Mouse (Mus musculus): ENCODE data around the gene Rhbdf2.
"Not testable (repeated sequence)": the region's sequence is repeated elsewhere in the genome, so short reads cannot be mapped to it uniquely, and the experiment has no call there.

Rhbdf2 gene

DNA sequence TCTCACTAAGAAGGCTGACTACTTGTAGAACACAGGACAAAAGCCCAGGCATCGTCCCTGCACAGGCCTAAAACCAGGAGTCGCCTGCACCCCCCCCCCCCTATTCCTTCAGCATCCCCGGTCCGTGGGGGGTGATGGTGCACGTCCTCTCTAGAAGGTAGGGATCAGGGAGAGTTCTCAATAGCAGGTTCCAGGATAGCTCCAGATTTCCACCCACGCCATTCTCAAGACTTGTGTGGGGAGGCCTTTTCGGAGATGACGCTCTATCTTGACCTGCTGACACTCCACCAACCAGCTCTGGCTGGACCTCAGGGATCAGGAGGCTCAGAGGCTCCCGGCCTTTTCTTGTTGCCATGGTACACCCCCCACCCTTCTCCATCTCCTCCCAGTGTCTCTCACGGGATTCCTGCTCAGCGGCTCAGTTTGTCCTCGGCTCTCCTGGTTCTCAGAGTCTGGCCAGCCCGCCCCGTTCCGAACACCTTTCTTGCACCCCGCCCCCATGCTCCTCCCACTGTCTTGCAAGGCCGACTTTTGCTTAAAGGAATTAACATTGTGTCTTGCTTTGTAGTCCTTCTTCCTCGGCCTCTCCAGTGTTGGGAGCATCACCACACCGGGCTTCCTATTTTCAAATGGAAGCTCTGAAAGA lies 16.9 kb upstream of the Rhbdf2 start:
- peak; percentile 56 for DNase-seq (ENCODE audit: low spot score)

DNA sequence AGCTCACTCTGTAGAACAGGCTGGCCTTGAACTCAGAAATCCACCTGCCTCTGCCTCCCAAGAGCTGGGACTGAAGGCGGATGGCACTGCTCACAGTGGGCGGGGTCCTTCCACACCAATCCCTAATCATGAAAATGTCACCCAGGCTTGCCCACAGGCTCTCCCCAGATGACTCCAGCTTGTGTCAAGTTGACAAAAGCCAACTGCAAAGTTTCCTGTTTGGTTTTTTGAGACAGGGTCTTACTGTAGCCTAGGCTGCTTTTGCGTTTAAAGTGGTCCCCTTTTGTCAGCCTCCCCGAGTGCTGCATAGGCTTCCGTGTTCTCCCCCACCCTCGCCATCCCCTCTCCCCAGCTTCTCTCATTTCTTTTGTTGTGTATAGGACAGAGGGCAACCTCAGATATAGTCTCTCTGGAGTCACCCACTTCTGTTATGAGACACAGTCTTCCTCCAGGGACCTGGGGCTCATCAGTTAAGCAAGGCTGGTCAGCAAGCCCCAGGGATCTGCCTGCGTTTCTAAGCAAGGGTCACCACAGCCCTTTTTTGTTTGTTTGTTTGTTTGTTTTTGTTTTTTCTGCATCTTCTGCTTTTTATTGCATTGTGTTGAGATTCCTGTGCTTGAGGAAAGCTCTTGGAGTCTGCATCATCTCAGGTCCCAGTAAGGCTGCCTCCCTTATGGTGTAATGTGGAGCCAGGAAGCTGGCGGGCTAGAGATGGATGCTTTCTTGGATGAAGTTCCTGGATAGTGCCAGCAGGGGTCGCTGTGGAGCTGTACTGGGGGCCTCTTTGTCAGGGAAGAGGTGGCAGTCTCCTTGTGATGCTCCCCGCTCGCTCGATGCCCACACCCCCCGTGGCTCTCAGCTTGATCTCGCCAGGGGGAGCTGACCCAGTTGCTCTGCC lies 16.1 kb upstream of the Rhbdf2 start:
- DNase-seq (ENCODE audit: low spot score) = peak; percentile 95

- no peak for DNase-seq (ENCODE audit: low spot score)
Measured at GRCm38 (mm10) chr11:116641731-116642130, 14.9 kb upstream of the Rhbdf2 start.

- peak; percentile 56 for DNase-seq (ENCODE audit: low spot score)
Measured at GRCm38 (mm10) chr11:116641168-116641567, 14.3 kb upstream of the Rhbdf2 start.

DNA sequence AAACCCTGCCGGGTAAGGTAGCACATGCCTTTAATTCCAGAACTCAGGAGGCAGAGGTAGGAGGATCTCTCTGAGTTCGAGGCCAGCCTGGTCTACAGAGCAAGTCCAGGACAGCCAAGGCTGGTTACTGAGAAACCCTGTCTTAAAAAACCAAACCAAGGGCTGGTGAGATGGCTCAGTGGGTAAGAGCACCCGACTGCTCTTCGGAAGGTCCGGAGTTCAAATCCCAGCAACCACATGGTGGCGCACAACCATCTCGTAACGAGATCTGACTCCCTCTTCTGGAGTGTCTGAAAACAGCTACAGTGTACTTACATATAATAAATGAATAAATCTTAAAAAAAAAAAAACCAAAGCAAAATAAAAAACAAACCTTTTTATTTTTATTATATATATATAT lies 9.8 kb upstream of the Rhbdf2 start:
- DNase-seq (ENCODE audit: low spot score) = not testable (repeated sequence)

DNA sequence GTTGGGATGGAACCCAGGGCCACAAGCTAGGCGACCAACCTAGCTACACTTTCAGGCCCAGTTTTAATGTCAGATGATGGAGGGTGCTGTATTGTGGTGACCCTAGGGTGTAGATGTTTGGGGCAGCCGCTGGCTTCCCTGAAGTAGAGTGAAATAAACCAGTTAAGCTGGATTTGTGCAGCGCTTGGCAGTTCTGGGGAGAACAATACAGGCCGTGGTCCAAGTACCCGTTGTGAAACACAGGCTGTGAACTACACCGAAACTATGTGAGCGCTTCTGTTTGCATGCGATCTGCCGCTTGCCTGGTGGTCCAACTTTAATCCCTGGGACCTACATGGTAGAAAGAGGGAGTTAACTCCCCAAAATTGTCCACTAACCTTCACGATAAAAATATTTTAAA lies 6.1 kb upstream of the Rhbdf2 start:
- DNase-seq (ENCODE audit: low spot score) = no peak

GRCm38 (mm10) chr11:116630171-116630965 lies 3.5 kb upstream of the Rhbdf2 start:
- DNase-seq (ENCODE audit: low spot score) = no peak

- DNase-seq (ENCODE audit: low spot score) = no peak
Measured at GRCm38 (mm10) chr11:116629472-116629871, 2.7 kb upstream of the Rhbdf2 start.

DNA sequence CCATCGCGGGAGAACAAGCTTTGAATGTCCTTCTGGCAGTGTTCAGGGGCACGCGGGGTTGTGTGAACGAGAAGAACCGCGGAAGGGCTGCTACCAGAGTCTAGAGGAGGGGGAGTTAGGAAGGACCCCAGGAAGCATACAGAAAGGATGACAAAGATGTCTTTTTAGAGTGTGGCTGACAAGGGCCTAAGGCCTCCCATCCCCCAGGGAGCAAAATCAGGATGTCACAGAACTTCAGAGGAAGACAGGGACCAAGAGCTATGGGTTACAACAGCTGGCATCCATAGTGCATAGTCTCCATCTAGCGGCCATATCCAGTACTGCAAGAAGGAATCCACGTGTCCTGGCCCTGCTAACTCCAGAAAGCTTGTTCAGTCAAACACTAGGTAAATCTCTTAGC lies 1.9 kb upstream of the Rhbdf2 start:
- peak; percentile 99 for DNase-seq (ENCODE audit: low spot score)

DNA sequence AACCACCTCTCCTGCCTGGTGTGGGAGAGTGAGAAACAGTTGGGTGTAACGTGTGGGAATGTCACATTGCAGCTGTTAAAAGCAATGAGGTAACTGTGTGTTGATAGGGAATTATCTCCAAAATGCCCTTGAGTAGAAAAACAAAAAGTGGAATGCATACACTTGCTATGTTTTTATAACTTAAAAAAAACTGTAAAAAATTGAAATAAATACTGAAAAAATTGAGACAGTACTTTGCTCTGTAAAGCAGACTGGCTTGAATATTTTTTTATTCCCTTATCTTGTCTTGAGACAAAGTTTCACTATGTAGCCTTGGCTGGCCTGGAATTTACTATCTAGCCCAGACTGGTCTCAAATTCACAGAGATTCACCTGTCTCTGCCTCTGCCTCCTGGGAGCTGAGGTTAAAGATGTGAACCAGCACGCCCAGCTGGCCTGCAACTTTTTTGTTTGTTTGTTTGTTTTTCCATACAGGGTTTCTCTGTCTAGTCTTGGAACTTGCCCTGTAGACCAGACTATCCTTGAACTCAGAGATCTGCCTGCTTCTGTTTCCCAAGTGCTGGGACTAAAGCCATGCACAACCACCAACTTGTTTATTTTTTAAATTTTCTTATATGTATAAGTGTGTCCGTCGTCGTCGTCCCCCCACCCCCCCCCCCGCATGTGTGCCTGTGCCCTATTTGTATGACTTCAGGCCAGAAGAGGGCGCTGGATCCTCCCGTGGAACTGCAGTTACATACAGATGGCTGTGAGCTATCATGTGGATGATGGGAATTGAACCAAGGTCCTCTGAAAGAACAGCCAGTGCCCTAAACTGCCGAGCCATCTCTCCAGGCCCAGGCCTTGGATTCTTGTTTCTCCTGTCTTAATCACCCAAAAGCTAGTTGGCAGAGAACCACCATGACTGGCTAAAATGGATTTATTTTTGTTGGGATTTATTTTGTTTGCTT lies 527 bp upstream of the Rhbdf2 start:
- peak; percentile 42 for DNase-seq (ENCODE audit: low spot score)

DNA sequence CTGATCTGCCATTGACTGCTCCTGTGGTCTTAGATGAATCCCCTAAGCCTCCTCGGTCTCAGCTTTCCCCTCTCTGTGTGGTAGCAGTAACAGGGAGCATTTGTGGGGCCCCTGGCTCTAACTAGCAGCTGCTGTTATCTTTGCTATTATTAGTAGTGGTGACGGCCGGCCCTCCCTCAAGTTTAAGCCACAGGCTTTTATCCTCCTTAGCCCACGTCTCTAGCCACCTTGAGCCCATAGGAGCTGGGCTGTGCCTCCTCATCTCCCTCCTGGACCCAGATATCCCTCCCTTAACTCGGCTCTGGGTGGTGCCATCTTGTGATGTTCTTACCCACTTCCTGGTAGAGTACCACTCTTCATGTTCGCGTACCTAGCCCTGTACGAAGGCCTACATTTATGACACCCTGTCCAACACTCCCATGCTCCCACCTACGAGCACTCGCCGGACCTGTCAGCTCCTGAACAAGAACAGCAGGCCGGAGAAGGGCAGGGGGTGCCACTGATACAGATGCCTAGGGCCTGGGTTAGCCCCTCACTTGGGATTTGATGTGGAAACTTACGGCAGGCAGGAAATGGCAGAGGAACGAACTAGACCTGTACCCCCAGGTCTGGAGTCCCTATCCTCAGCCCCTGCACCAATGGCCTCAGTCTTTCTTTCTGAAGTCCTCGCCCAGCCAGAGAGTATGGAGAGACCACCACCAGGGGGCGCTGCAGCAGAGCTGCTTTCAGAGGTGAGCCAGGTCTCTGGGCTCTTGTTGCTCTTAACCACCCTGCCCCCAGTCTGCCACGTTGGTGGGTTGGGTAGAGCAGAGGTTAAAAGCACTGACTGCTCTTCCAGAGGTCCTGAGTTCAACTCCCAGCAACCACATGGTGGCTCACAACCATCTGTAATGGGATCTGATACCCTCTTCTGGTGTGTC lies 1.5 kb downstream of the Rhbdf2 start:
- DNase-seq (ENCODE audit: low spot score) = peak; percentile 69

DNA sequence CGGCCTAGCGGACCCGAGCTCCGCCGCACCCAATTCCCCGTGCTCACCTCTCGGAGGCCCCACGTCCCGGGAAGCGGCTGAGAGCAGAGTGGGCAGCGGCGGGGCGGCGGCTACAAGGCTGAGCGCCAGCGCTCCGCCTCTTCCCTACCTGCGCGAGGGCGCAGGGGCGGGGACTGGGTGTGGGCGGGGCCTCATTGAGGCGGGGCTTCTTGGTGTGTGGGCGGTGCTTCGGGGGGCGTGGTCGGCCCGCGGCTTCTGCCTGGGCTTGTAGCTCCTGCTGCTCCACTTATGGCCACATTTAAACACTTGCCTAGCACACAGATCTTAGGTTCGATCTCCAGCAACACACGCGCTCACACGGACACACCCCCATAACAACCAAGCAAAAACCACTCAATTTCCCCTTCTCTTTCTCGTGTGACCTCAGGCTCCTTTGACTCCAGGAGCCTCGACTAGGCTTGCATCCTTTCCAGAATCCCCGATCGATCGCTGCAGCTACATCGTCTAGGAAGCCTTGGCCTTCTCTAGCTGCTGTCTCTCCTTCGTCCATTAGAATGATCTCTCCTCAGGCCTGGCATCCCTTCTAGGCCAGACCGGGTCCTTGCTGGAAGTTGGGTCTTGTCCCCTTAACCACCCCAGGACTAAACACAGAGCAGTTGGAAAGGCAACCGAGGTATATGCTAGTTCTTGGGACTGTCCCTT lies 2.5 kb downstream of the Rhbdf2 start:
- peak; percentile 86 for DNase-seq (ENCODE audit: low spot score)

GRCm38 (mm10) chr11:116623281-116624124 lies 3.3 kb downstream of the Rhbdf2 start:
- DNase-seq (ENCODE audit: low spot score) = no peak

- no peak for DNase-seq (ENCODE audit: low spot score)
Measured at GRCm38 (mm10) chr11:116621258-116621704, 5.5 kb downstream of the Rhbdf2 start.

- DNase-seq (ENCODE audit: low spot score) = no peak
Measured at GRCm38 (mm10) chr11:116620559-116621253, 6.1 kb downstream of the Rhbdf2 start.

DNA sequence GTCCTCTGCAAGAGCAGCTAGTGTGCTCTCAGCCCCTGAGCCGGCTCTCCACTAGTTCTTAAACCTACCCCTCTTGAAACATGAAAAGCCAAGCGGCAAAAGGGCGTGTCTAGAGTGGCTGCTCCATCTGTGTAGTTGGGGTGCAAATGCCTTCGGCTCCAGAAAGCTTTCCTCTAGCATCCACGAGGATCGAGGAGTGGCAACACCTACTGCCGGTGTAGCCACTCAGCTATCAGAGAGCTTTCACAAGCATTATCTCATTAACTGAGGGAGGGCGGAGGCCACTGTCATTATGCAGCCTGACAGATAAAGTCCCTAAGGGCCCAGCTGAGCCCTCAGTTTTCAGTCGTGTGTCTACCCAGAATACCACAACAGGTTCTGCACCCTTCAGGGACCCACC lies 6.7 kb downstream of the Rhbdf2 start:
- DNase-seq (ENCODE audit: low spot score) = no peak

DNA sequence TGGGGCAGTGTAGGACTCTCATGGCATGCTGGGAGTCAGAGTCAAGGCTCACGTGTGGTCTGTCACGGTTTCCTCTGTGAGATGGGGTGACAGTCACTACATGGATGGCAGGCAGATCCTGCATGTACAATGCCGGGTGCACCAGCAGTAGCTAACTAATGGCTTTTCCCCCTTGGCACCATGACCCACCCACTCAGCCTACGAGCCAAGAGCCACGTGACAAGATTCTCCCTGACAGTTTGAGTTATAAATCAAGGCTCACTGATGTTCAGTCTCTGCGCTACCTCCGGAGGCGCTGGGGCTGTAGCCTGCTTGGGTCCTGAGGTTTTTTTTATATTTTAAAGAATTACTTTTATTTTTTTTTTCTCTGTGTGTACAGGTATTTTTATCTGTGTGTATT lies 7.3 kb downstream of the Rhbdf2 start:
- DNase-seq (ENCODE audit: low spot score) = peak; percentile 32

DNA sequence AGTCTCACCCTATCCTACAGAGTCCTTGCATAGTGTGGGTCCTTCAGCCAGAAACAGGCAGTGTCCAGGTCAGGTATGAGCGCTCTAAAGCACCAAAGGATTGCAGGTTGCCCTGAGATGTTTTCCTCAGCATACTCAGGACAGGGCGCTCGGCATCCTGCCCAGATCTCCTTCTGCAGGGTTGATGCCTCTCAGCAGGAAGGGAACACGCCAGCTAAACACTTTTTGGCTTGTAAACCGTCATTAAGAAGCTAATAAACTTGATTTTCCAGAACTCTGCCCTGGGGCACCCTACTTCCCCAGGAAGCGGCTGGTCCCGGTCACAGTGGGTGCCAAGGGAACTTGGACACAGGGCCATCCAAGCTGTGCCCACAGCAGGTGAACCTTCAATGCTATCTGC lies 7.7 kb downstream of the Rhbdf2 start:
- no peak for DNase-seq (ENCODE audit: low spot score)

All from retina, embryonic 14.5 days (tissue).